Mouse (Mus musculus) liver, postnatal 0 days (tissue): Measurements from ENCODE around the gene Arpp19. TPM values are rescaled to one million over a fixed set of nuclear protein-coding genes. Genes with fewer than 3 reads are reported as not detected.

Experiments
- ATAC-seq: fragments of 200-750 bp; cut with Nextera tagmentation; 2 replicates; pipeline ENCODE4 v1.8.0; 2017; ENCODE audit warnings: mild to moderate bottlenecking, moderate library complexity
- DNase-seq: peaks from one replicate; pipeline ENCODE4 v3.0.0-alpha.2; 2016
- H3K27ac ChIP-seq: fragments of 300-500 bp; sonication (generic); 2 replicates; pipeline ENCODE4 v1.5.1; 2014; ENCODE audit warnings: antibody characterized with exemption, moderate library complexity, mild to moderate bottlenecking, low read depth
- H3K27me3 ChIP-seq: fragments of 300-500 bp; sonication (generic); 2 replicates; pipeline ENCODE4 v1.6.1; 2014; ENCODE audit warnings: low read length, control low read depth, mixed read lengths; ENCODE audit not compliant: insufficient read depth
- H3K36me3 ChIP-seq: fragments of 300-500 bp; sonication (generic); replicated peaks from 2 replicates; pipeline ENCODE4 v1.6.1; 2014; ENCODE audit warnings: mild to moderate bottlenecking, control low read depth, low read length, moderate library complexity, mixed read lengths; ENCODE audit not compliant: insufficient read depth
- H3K4me1 ChIP-seq: fragments of 300-500 bp; sonication (generic); 2 replicates; pipeline ENCODE4 v1.6.1; 2014; ENCODE audit warnings: antibody characterized with exemption, mild to moderate bottlenecking, control low read depth; ENCODE audit not compliant: insufficient read depth
- H3K4me2 ChIP-seq: fragments of 300-500 bp; sonication (generic); 2 replicates; pipeline ENCODE4 v1.6.1; 2014; ENCODE audit warnings: low read depth, mild to moderate bottlenecking, low read length, moderate library complexity, mixed read lengths
- H3K4me3 ChIP-seq: fragments of 300-500 bp; sonication (generic); 2 replicates; pipeline ENCODE4 v1.5.1; 2014; ENCODE audit warnings: low read depth, low read length
- H3K9ac ChIP-seq: fragments of 300-500 bp; sonication (generic); replicated peaks from 2 replicates; pipeline ENCODE4 v1.6.1; 2014; ENCODE audit warnings: mild to moderate bottlenecking, moderate library complexity
- H3K9me3 ChIP-seq: fragments of 300-500 bp; sonication (generic); 2 replicates; pipeline ENCODE4 v1.6.1; 2016; ENCODE audit warnings: mild to moderate bottlenecking, control low read depth, low read length, mixed read lengths
- CTCF ChIP-seq: sonication (generic); IDR thresholded peaks from 2 replicates; pipeline ENCODE4 v1.5.1; 2016; ENCODE audit warnings: antibody characterized with exemption, low read depth
- EP300 ChIP-seq: IDR thresholded peaks from 2 replicates; pipeline ENCODE4 v1.6.1; 2016; ENCODE audit warnings: antibody characterized with exemption, low read depth, mild to moderate bottlenecking
- WGBS: fragments of 180-500 bp; shearing (Covaris S2); extraction: QIAGEN DNeasy Blood & Tissue Kit; methylation state at CpG from one replicate; pipeline ENCODE4 v1.1.7; 2014; ENCODE audit not compliant: insufficient replicate concordance; 5-methylcytosine and 5-hydroxymethylcytosine counted together
- polyA plus RNA-seq: library from polyadenylated mRNA; unstranded; fragments of >200 nt; fragmentation: Nextera tagmentation; extraction: Ambion mirVana; gene quantifications from 2 replicates; pipeline ENCODE4 v1.2.1, GENCODE M21; 2015

Gene Arpp19
- polyA plus RNA-seq, 1 experiment from 2014 or later, result 189 TPM

GRCm38 (mm10) chr9:75019592-75019991, 17.8 kb upstream of the Arpp19 start:
- H3K9me3 ChIP-seq, result no peaks in the 10 kb centered on the region
- no peak for DNase-seq
- no peak overlapping the region for H3K9ac ChIP-seq
- H3K36me3 ChIP-seq, result peaks cover 23% of the 10 kb centered on the region
- H3K4me1 ChIP-seq, result peaks cover 3% of the 10 kb centered on the region; the same call in 1 of the 2 replicates
- WGBS, result 88% methylated on average over 3 of the region's 3 CpGs
- no peak for ATAC-seq
- TF ChIP-seq CTCF (no peak), EP300 (no peak)
- H3K27me3 ChIP-seq, result no peaks in the 10 kb centered on the region
- no peak overlapping the region for H3K4me3 ChIP-seq
- H3K27ac ChIP-seq, result no peak overlapping the region
- no peak overlapping the region for H3K4me2 ChIP-seq

- ATAC-seq (no peak), DNase-seq (no peak)
- peaks cover 3% of the 10 kb centered on the region; the same call in 1 of the 2 replicates for H3K4me1 ChIP-seq
- no peak overlapping the region for H3K4me2 ChIP-seq
- peaks cover 24% of the 10 kb centered on the region for H3K36me3 ChIP-seq
- no peaks in the 10 kb centered on the region for H3K27me3 ChIP-seq
- no peak overlapping the region for H3K4me3 ChIP-seq
- H3K27ac ChIP-seq, result no peak overlapping the region
- WGBS, result 74% methylated on average over 4 of the region's 4 CpGs
- TF ChIP-seq CTCF (no peak), EP300 (no peak)
- H3K9ac ChIP-seq, result no peak overlapping the region
- H3K9me3 ChIP-seq, result no peaks in the 10 kb centered on the region
Measured at GRCm38 (mm10) chr9:75020561-75020960, 16.9 kb upstream of the Arpp19 start.

DNA sequence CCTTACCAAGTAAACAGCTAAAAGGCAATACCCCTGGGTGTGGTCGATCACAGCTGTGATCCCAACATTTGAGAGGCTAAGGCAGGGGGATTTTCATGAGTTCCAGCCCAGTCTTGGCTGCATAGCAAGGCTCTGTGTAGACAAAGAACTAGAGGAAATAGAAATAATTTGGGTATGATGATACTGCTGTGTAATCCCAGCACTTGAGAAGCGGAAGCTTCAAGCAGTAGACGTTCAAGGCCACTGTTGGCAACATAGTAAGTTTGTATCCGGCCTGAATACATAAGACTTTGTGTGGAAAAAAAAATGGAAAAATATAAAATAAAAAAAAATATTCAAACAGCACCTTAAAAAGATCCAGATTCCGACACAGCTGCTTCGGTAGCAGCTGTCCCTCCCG, 14.9 kb upstream of the Arpp19 start:
- no peak for DNase-seq
- no peak overlapping the region for H3K4me2 ChIP-seq
- no peak overlapping the region for H3K4me3 ChIP-seq
- H3K27me3 ChIP-seq, result no peaks in the 10 kb centered on the region
- no peak overlapping the region for H3K9ac ChIP-seq
- no peaks in the 10 kb centered on the region for H3K9me3 ChIP-seq
- no peak for TF ChIP-seq EP300
- TF ChIP-seq CTCF, result no peak
- 0 out of 2 replicates have a peak overlapping the region, but pooled peaks have one; percentile 31 for H3K27ac ChIP-seq
- H3K36me3 ChIP-seq, result peaks cover 18% of the 10 kb centered on the region; the same call in 1 of the 2 replicates
- 78% methylated on average over 7 of the region's 7 CpGs for WGBS
- ATAC-seq, result no peak
- peaks cover 3% of the 10 kb centered on the region; the same call in 1 of the 2 replicates for H3K4me1 ChIP-seq

DNA sequence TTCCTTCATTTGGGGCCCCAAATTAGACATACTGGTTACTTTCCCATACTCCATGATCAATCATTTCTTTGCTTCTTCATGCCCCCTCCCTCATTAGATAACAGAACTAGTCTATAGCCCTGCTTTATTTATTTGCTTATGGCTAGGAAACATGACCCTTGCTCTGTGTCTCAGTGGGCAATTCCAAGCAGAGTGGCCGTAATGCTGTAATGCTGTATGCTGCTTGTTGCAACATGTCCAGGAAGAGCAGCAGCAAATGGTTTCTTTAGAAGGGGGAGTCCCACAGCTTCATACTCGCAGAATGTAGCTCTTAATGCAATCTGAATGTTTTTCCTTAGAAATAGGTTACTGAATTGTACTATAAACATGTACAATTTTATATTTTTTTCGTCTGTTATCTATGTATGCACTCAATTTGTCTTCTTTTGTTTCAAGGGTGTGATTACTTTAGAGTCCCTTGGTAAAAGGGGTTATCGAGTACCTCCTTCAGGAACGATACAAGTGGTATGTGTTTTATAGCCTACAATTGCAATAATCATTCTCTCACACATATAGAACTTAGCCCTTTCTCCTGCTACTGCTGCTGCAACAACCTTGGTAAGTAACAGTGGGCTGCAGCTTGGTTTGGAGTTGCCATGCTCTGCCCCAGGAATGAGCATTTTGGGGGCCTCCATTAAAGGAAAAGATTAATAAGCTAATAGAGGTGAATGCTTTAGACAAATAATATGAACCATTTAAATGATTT, 14.1 kb upstream of the Arpp19 start:
- H3K27ac ChIP-seq, result peak overlapping the region; percentile 31; the same call in 1 of the 2 replicates
- ATAC-seq, result peak; percentile 95
- H3K4me3 ChIP-seq, result no peak overlapping the region
- peak; percentile 25 for DNase-seq
- no peaks in the 10 kb centered on the region for H3K27me3 ChIP-seq
- H3K9me3 ChIP-seq, result no peaks in the 10 kb centered on the region
- H3K9ac ChIP-seq, result no peak overlapping the region
- peak; percentile 24; the same call in 1 of the 2 replicates for TF ChIP-seq EP300
- TF ChIP-seq CTCF, result no peak
- no peak overlapping the region for H3K4me2 ChIP-seq
- H3K36me3 ChIP-seq, result peaks cover 21% of the 10 kb centered on the region
- WGBS, result 61% methylated on average over 5 of the region's 5 CpGs
- peaks cover 3% of the 10 kb centered on the region; the same call in 1 of the 2 replicates for H3K4me1 ChIP-seq

GRCm38 (mm10) chr9:75024089-75024488, 13.3 kb upstream of the Arpp19 start:
- ATAC-seq (peak; percentile 40), DNase-seq (no peak)
- H3K36me3 ChIP-seq, result peaks cover 23% of the 10 kb centered on the region
- peaks cover 3% of the 10 kb centered on the region; the same call in 1 of the 2 replicates for H3K4me1 ChIP-seq
- 36% methylated on average over 7 of the region's 7 CpGs for WGBS
- no peak overlapping the region for H3K4me3 ChIP-seq
- H3K9ac ChIP-seq, result no peak overlapping the region
- TF ChIP-seq EP300, result no peak
- TF ChIP-seq CTCF, result no peak
- H3K4me2 ChIP-seq, result no peak overlapping the region
- no peaks in the 10 kb centered on the region for H3K27me3 ChIP-seq
- no peak overlapping the region for H3K27ac ChIP-seq
- no peaks in the 10 kb centered on the region for H3K9me3 ChIP-seq

- no peak for ATAC-seq
- Histone ChIP-seq H3K4me1 (peaks cover 3% of the 10 kb centered on the region; the same call in 1 of the 2 replicates), H3K27me3 (no peaks in the 10 kb centered on the region), H3K4me3 (no peak overlapping the region), H3K36me3 (peaks cover 18% of the 10 kb centered on the region), H3K9me3 (no peaks in the 10 kb centered on the region), H3K27ac (no peak overlapping the region), H3K4me2 (no peak overlapping the region), H3K9ac (no peak overlapping the region)
- TF ChIP-seq CTCF (peak; percentile 64), EP300 (no peak)
- DNase-seq, result no peak
- 76% methylated on average over 6 of the region's 6 CpGs for WGBS
Measured at GRCm38 (mm10) chr9:75025689-75026088, 11.7 kb upstream of the Arpp19 start.
